Mouse (Mus musculus) forebrain, embryonic 16.5 days (tissue): ENCODE data around the gene 4933430I17Rik. TPM values are rescaled to one million over a fixed set of nuclear protein-coding genes. Genes with fewer than 3 reads are reported as not detected.
"Not testable (repeated sequence)": the region's sequence is repeated elsewhere in the genome, so short reads cannot be mapped to it uniquely, and the experiment has no call there.

Experiments used
- ATAC-seq: fragments of 200-750 bp; cut with Nextera tagmentation; 2 replicates; pipeline ENCODE4 v1.8.0; 2017; ENCODE audit warnings: mild to moderate bottlenecking, moderate library complexity
- H3K27ac ChIP-seq: fragments of 300-500 bp; sonication (generic); 2 replicates; pipeline ENCODE4 v1.5.1; 2014; ENCODE audit warnings: low read length, control low read depth
- H3K27me3 ChIP-seq: fragments of 300-500 bp; sonication (generic); replicated peaks from 2 replicates; pipeline ENCODE4 v1.6.1; 2014; ENCODE audit warnings: low read length; ENCODE audit not compliant: control insufficient read depth, insufficient read depth
- H3K36me3 ChIP-seq: fragments of 300-500 bp; sonication (generic); 2 replicates; pipeline ENCODE4 v1.6.1; 2014; ENCODE audit not compliant: control insufficient read depth, insufficient read depth
- H3K4me1 ChIP-seq: fragments of 300-500 bp; sonication (generic); replicated peaks from 2 replicates; pipeline ENCODE4 v1.6.1; 2014; ENCODE audit warnings: low read length; ENCODE audit not compliant: control insufficient read depth, insufficient read depth
- H3K4me2 ChIP-seq: fragments of 300-500 bp; sonication (generic); 2 replicates; pipeline ENCODE4 v1.6.1; 2014; ENCODE audit warnings: mild to moderate bottlenecking, low read length, control low read depth
- H3K4me3 ChIP-seq: fragments of 300-500 bp; sonication (generic); replicated peaks from 2 replicates; pipeline ENCODE4 v1.5.1; 2014; ENCODE audit warnings: mild to moderate bottlenecking, low read length, control low read depth
- H3K9ac ChIP-seq: fragments of 300-500 bp; sonication (generic); replicated peaks from 2 replicates; pipeline ENCODE4 v1.6.1; 2014; ENCODE audit warnings: low read depth, low read length, control low read depth
- H3K9me3 ChIP-seq: fragments of 300-500 bp; sonication (generic); 2 replicates; pipeline ENCODE4 v1.6.1; 2016; ENCODE audit warnings: low read length; ENCODE audit not compliant: control insufficient read depth
- WGBS: fragments of 180-500 bp; shearing (Covaris S2); extraction: QIAGEN DNeasy Blood & Tissue Kit; methylation state at CpG from one replicate; pipeline ENCODE4 v1.1.7; 2014; 5-methylcytosine and 5-hydroxymethylcytosine counted together
- polyA plus RNA-seq: library from polyadenylated mRNA; unstranded; fragments of >200 nt; fragmentation: Nextera tagmentation; extraction: Ambion mirVana; gene quantifications from 2 replicates; pipeline ENCODE4 v1.2.1, GENCODE M21; 2015

Gene 4933430I17Rik
- polyA plus RNA-seq: 0.58 and 0.61 TPM in 2 replicates

DNA sequence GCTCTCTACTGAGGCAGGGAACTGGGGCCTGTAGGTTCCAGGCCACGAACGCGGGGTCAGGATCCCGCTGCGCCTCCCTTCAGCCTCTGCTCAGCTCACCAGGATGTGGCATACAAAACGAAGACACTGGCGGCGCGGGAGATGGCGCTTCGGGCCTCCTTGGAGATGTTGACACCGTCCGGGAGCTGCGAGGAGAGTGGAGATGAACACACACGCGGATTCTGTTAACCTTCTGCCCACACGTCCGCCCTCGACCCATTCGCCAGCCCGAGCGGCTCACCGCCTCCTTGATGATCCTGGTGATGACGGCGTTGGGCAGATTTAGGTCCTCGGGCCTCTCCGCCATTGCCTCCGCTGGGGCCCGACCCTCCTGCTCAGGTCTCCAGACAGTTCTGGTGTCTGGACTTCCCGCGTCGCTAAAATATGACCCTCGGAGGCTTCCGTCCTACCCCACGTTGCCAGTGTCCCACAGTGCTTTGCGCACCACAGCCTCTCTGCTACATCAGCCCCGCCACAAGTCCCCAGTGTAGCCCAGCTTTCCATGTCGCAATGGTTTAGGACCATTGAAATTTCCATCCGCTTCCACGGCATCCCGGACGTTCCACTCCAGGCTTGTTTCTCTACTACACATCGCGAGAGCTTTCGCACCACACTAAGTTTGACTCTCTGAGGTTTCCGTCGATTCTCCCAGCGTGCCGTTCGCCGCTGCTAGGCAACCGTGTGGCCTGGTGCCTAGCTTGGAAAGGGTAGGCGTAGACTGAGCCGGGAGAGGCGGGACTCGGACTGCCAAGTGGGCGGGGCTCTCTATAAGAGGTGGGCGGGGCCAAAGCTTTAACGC is at the start of gene 4933430I17Rik, which contains the start of gene Pole3:
4933430I17Rik (plus strand) TSS at position 719 of the 838 bp plus-strand sequence.
Pole3 (minus strand) TSS at position 418 of the 838 bp plus-strand sequence.
- under 1% methylated on average over 59 of the region's 59 CpGs for WGBS
- Histone ChIP-seq H3K36me3 (no peaks in the 10 kb centered on the region), H3K9ac (peak within 1 kb of the TSS; percentile 90), H3K27me3 (no peaks in the 10 kb centered on the region), H3K9me3 (no peaks in the 10 kb centered on the region), H3K4me2 (peak within 1 kb of the TSS; percentile 90), H3K4me3 (peak within 1 kb of the TSS; percentile 78), H3K27ac (peak within 1 kb of the TSS; percentile 98), H3K4me1 (peaks cover 9% of the 10 kb centered on the region)
- ATAC-seq: peak; percentile 97

DNA sequence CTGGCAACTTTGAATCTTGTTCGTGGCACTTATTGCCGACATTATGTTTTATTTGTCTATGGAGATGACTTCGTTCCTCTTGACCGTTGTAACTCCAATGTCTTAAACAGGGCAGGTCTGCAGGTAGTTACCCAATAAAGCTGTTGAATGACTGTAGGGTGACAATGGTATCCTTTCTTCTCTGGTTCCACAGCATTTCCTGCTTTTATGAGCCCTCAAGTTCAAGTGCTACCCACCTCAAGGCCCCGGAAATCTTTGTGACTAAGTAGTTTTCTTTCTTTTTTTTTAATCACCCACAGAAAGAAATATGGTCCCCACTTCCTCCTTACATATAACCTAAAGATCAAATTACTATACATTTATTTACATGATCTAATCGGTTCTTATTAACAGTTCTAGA is 49.4 kb upstream of the 4933430I17Rik start:
- Histone ChIP-seq H3K27me3 (peaks cover 17% of the 10 kb centered on the region), H3K4me2 (no peak overlapping the region), H3K27ac (no peak overlapping the region), H3K36me3 (no peaks in the 10 kb centered on the region), H3K4me3 (no peak overlapping the region), H3K4me1 (peaks cover 8% of the 10 kb centered on the region), H3K9ac (no peak overlapping the region), H3K9me3 (no peaks in the 10 kb centered on the region)
- no peak for ATAC-seq
- WGBS: 93% methylated on average over 6 of the region's 6 CpGs

DNA sequence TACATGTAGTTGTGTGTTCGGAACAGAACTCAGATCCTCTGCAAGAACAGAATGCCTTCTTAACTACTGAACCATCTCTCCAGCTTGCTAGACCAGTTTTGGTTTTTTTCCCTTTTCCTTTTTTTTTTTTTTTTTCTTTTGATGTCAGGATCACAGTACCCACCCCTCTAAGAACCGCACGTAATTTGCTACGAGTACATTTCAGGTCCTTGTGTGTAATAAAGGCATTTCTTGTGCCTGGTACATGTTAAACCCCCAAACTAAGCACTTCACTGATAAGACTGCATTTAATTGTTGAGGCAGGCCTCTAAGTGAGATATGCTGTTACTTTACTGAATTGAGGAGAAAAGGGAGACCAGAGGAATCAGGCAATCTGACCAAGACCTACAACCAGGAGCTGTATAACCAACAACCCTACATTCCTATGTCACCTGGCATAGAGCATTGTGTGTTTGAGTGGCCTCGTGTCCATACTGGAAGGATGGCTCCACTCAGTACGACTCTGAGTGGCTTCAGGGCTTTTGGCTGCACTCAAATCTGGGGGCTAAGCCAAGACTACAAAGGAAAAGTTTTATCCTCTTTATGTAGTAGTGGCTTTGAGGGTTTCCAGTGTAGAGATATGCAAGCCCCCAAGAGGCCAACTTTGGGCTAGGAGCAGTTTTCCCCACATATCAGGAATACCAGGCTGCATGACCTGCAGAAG is 47.5 kb upstream of the 4933430I17Rik start:
- WGBS: 84% methylated on average over 6 of the region's 6 CpGs
- peaks cover 20% of the 10 kb centered on the region for H3K27me3 ChIP-seq
- ATAC-seq: no peak

DNA sequence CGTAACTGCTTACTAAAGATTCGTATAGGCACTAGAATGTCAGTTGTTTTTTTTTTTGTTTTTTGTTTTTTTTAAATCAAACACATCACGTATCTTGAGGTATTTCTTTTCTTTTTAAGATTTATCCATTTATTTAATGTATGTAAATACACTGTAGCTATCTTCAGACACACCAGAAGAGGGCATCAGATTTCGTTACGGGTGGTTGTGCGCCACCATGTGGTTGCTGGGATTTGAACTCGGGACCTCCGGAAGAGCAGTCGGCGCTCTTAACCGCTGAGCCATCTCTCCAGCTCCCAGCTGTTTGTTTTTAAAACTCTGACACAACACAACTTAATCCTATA is 45.6 kb upstream of the 4933430I17Rik start:
- H3K9me3 ChIP-seq, H3K4me1 ChIP-seq, H3K27ac ChIP-seq, ATAC-seq, H3K9ac ChIP-seq, H3K36me3 ChIP-seq: not testable (repeated sequence)
- Histone ChIP-seq H3K4me2 (peak overlapping the region; percentile 67), H3K27me3 (peaks cover 20% of the 10 kb centered on the region), H3K4me3 (peak overlapping the region; percentile 44)
- 13% methylated on average over 11 of the region's 11 CpGs for WGBS

More for the DNA sequence above, 47.5 kb upstream of the 4933430I17Rik start:
- Histone ChIP-seq H3K27ac (no peak overlapping the region), H3K9me3 (no peaks in the 10 kb centered on the region), H3K4me2 (no peak overlapping the region), H3K9ac (no peak overlapping the region), H3K4me1 (peaks cover 8% of the 10 kb centered on the region), H3K36me3 (no peaks in the 10 kb centered on the region), H3K4me3 (no peak overlapping the region)

DNA sequence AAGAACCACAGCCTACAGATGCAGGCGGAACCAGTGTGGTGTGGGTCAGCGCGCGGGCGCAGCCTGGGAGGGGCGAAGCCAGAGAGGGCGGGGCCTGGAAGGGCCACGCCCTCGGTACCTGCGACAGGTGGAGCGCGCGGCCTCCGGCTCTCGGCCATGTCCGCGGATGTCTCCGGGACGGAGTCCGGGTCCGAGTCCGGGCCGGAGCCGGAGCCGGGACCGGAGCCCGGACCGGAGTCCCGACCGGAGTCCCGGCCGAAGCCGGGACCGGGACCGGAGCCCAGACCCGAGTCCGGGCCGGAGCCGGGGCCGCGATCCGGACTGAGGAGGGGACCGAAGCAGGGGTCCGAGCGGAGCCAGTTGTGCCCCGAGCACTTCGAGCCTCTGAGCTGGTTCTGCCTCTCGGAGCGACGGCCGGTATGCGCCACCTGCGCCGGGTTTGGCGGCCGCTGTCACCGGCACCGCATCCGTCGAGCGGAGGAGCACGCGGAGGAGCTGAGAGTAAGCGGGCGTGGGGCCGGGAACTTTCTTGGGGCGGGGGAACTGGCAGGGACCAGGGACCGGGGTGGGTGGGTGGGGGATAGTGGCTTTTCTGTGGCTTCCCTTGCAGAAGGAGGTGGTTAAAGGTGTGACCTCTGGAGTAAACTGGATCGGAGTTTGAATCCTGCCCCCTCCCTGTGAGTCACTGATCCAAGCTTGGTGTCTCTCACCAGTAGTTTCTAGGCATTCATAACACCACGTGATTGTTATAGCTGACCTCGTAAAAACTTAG is 45.0 kb upstream of the 4933430I17Rik start, which contains the start of gene Bspry:
Bspry (plus strand) TSS at position 117 of the 772 bp plus-strand sequence.
- peaks cover 8% of the 10 kb centered on the region for H3K4me1 ChIP-seq
- H3K27me3 ChIP-seq: peaks cover 20% of the 10 kb centered on the region
- no peaks in the 10 kb centered on the region for H3K9me3 ChIP-seq
- H3K4me3 ChIP-seq: peak within 1 kb of the TSS; percentile 44
- no peak within 1 kb of the TSS for H3K27ac ChIP-seq
- WGBS: 1% methylated on average over 71 of the region's 71 CpGs
- H3K36me3 ChIP-seq: no peaks in the 10 kb centered on the region
- no peak within 1 kb of the TSS for H3K9ac ChIP-seq
- ATAC-seq: peak; percentile 54
- H3K4me2 ChIP-seq: peak within 1 kb of the TSS; percentile 67

DNA sequence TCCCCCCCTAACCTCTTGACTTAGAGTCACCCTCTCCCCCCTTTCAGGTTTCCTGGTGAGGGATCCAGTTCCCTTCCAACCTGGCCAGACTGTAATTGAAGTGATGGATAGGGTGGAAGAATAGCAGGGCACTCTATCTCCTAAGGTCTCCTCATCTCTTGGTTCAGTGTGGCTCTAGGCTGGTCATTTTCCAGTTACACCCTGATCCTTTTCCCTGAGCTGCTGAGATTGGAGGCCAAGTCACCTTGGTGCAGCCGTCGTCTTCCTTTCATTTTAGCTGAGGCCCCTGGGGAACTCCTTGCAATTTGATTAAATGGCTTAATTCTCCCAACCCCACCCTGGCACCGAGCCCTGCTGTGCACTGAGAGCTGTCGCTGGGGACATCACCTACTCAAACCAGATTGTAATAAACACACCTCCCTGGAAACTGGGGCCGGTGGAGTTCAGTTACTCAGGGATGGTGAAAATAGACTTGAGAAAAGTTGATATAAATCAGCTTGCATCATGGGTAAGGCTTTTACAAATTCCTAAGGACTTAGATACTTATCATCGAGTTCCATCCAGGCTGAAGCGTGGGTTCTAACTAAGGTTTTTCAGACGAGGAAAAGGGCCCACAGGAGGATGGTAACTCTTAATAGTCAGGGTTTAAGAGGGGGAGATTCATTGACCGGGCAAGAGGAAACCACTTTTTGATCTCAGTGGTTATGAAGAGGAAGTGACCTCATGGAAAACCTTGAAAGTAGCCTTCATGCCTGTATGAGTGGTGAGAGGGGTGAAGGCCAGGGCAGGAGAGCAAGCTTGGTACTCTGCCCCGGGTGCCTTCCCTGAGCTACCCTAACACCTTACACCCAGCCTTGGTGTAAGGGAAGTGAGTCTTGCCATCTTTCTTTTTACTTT is 44.2 kb upstream of the 4933430I17Rik start:
- no peak for ATAC-seq
- WGBS: 49% methylated on average over 10 of the region's 10 CpGs

DNA sequence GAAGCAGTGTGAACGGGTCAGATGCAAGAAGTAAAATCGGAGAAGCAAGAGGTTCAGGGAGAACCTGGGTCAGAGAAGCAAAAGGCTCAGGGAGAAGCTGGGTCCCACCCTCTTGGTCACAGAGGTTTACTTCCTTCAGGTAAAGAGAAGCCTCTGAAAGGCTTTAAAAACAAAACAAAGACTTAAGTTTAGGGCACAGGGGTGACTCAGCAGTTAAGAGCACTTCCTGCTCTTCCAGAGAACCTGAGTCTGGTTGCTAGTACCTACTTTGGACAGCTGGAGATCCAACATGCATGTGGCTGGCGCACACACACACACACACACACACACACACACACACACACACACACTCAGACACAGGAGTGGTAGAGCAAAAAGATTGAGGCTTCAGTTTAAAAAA is 40.2 kb upstream of the 4933430I17Rik start:
- 76% methylated on average over 3 of the region's 3 CpGs for WGBS
- no peak overlapping the region for H3K27ac ChIP-seq
- no peak for ATAC-seq
- no peak overlapping the region for H3K4me3 ChIP-seq
- H3K9me3 ChIP-seq: no peaks in the 10 kb centered on the region
- peaks cover 3% of the 10 kb centered on the region for H3K4me1 ChIP-seq
- peaks cover 11% of the 10 kb centered on the region; the same call in 1 of the 2 replicates for H3K27me3 ChIP-seq
- no peak overlapping the region for H3K4me2 ChIP-seq
- H3K9ac ChIP-seq: no peak overlapping the region
- H3K36me3 ChIP-seq: no peaks in the 10 kb centered on the region

More for the DNA sequence above, 44.2 kb upstream of the 4933430I17Rik start:
- no peaks in the 10 kb centered on the region for H3K36me3 ChIP-seq
- no peak overlapping the region for H3K9ac ChIP-seq
- no peak overlapping the region for H3K27ac ChIP-seq
- H3K9me3 ChIP-seq: no peaks in the 10 kb centered on the region
- H3K4me1 ChIP-seq: peaks cover 8% of the 10 kb centered on the region
- H3K4me2 ChIP-seq: no peak overlapping the region
- H3K27me3 ChIP-seq: peaks cover 20% of the 10 kb centered on the region
- no peak overlapping the region for H3K4me3 ChIP-seq

DNA sequence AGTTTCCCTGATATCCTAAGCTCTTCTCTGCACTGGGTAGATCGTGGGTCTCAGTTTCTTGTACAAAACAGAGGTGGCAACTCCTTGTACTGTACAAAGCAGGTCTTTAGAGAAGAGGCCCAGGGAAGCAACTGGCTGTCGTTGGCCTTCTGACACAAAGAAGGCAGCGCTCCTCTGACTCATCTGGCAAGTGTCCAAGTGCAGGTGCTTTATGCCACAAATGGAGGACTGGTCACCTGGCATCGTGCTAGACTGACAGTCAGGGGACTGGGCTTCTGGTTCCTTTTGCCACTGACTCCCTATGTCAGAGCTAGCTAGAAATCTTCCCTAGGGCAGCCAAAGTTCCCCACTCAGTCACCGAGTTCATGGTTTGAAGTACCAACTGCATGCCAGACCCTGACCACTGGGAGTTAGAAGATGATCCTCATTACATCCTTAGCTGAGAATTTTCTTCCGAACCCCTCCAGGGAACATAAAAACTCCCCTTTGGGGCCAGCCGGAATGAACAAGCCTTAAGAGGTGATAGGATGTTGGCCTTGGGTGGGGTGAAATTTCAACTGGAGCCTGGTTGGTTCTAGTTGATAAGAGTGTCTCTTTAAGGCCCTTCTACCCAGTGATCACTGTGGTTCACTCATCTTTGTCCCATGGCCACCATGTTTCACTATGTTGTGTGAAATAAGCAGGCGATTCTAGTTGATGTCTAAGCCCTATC is 39.6 kb upstream of the 4933430I17Rik start:
- WGBS: 84% methylated on average over 8 of the region's 8 CpGs
- no peak for ATAC-seq
- H3K36me3 ChIP-seq: no peaks in the 10 kb centered on the region

More for the DNA sequence above, 39.6 kb upstream of the 4933430I17Rik start:
- Histone ChIP-seq H3K4me3 (no peak overlapping the region), H3K9ac (no peak overlapping the region), H3K4me1 (no peaks in the 10 kb centered on the region), H3K27me3 (peaks cover 5% of the 10 kb centered on the region; the same call in 1 of the 2 replicates), H3K9me3 (no peaks in the 10 kb centered on the region), H3K4me2 (no peak overlapping the region), H3K27ac (no peak overlapping the region)
